Mouse (Mus musculus): ENCODE results near the gene Lyrm7. TPM values are rescaled to one million over a fixed set of nuclear protein-coding genes. Genes with fewer than 3 reads are reported as not detected.
A peak's percentile ranks its signal among the peaks of the same experiment; 100 is the strongest.

The Lyrm7 gene
- total and polyA plus RNA-seq, 3 experiments = 18.2 to 64.4 (median 18.6) TPM

- H3K4me1 ChIP-seq (ENCODE audit: control insufficient read depth in 1 of 2, insufficient read depth in 2 of 2) = peaks cover 3 to 8% of the 10 kb centered on the region in 2 experiments
- in situ Hi-C loops (cut with MboI; ENCODE audit: low pct_ligation_motif_present, low pct_unique_long_range_greater_than_20kb, low sequenced_read_pairs) = loop anchor here (25.0 kb wide), 1 partner anchor 508 kb away; no protein-coding TSS in a partner anchor
Observed at GRCm38 (mm10) chr11:54879434-54879833, 18.7 kb upstream of the Lyrm7 start.

GRCm38 (mm10) chr11:54878893-54879292 is 18.2 kb upstream of the Lyrm7 start:
- Histone ChIP-seq H3K36me3 (replicated peaks in 1 of 2; ENCODE audit: control insufficient read depth in 1 of 2, insufficient read depth in 1 of 2, low read length in 1 of 2) (peaks cover 3 to 12% of the 10 kb centered on the region in 2 experiments), H3K9ac (ENCODE audit: insufficient read depth, low read depth) (no peak overlapping the region), H3K27me3 (replicated peaks) (no peaks in the 10 kb centered on the region), H3K79me2 (replicated peaks; ENCODE audit: control insufficient read depth, extremely low read depth, insufficient read depth, poor library complexity, severe bottlenecking) (no peaks in the 10 kb centered on the region), H3K9me3 (replicated peaks; ENCODE audit: low read length) (peaks cover 2% of the 10 kb centered on the region), H3K4me3 (replicated peaks in 1 of 3; ENCODE audit: low read depth in 2 of 3, low read length in 2 of 3, poor library complexity in 1 of 3) (no peak overlapping the region), H3K27ac (ENCODE audit: insufficient read depth, low read depth) (no peak overlapping the region), H3K4me1 (ENCODE audit: control insufficient read depth in 1 of 2, insufficient read depth in 2 of 2) (0 out of 4 replicates have a peak, but pooled peaks cover 0 to 3% of the 10 kb centered on the region in 2 experiments), H3K4me2 (ENCODE audit: insufficient read depth, low read depth, poor library complexity, severe bottlenecking) (no peak overlapping the region)
- dilution Hi-C loops (cut with MboI; ENCODE audit: extremely low pct_ligation_motif_present, extremely low pct_unique_long_range_greater_than_20kb, low sequenced_read_pairs) (no loop called here), in situ Hi-C loops (cut with MboI; ENCODE audit: low pct_ligation_motif_present, low pct_unique_long_range_greater_than_20kb, low sequenced_read_pairs) (loop anchor here (25.0 kb wide), 1 partner anchor 508 kb away; no protein-coding TSS in a partner anchor)
- TF ChIP-seq MAX (IDR thresholded peaks at IDR 0.05; ENCODE audit: low read length) = no peak
- TF ChIP-seq TBP (conservative IDR thresholded peaks at IDR 0.05; ENCODE audit: low read depth, low read length) = no peak
- no peak for TF ChIP-seq EP300 (IDR thresholded peaks at IDR 0.05; ENCODE audit: low read length)
- TF ChIP-seq JUN (IDR thresholded peaks at IDR 0.05; ENCODE audit: insufficient read depth, low read depth, low read length) = no peak
- no peak for TF ChIP-seq USF1 (IDR thresholded peaks at IDR 0.05; ENCODE audit: low read depth, low read length)
- TF ChIP-seq MXI1 (IDR thresholded peaks at IDR 0.05; ENCODE audit: low read depth, low read length) = no peak
- TF ChIP-seq RCOR1 (conservative IDR thresholded peaks at IDR 0.05; ENCODE audit: low read depth, low read length) = no peak
- TF ChIP-seq TCF12 (IDR thresholded peaks at IDR 0.05; ENCODE audit: low read depth, low read length) = no peak
- no peak for TF ChIP-seq HCFC1 (IDR thresholded peaks at IDR 0.05; ENCODE audit: low read depth, low read length)
- no peak for TF ChIP-seq POLR2A (IDR thresholded peaks at IDR 0.05; ENCODE audit: low read depth, low read length)
- no peak for TF ChIP-seq ETS1 (conservative IDR thresholded peaks at IDR 0.05; ENCODE audit: low read depth, low read length)
- no peak for TF ChIP-seq ZNF384 (IDR thresholded peaks at IDR 0.05; ENCODE audit: low read depth, low read length)
- TF ChIP-seq CTCF (conservative IDR thresholded peaks at IDR 0.05 in 1 of 2, IDR thresholded peaks at IDR 0.05 in 1 of 2; ENCODE audit: low read depth in 2 of 2, low read length in 2 of 2) = no peak
- no peak for TF ChIP-seq CHD1 (IDR thresholded peaks at IDR 0.05; ENCODE audit: low read depth, low read length)
- TF ChIP-seq MAFK (IDR thresholded peaks at IDR 0.05; ENCODE audit: insufficient replicate concordance, low read length) = no peak
- TF ChIP-seq SMC3 (IDR thresholded peaks at IDR 0.05; ENCODE audit: low read depth, low read length) = no peak
- TF ChIP-seq UBTF (IDR thresholded peaks at IDR 0.05; ENCODE audit: low read depth, low read length) = no peak
- TF ChIP-seq KAT2A (IDR thresholded peaks at IDR 0.05; ENCODE audit: insufficient replicate concordance, low read length) = no peak
- no peak for DNase-seq (ENCODE audit: extremely low read depth)

More at GRCm38 (mm10) chr11:54879434-54879833, 18.7 kb upstream of the Lyrm7 start:
- Histone ChIP-seq H3K27ac (ENCODE audit: insufficient read depth, low read depth) (no peak overlapping the region), H3K9me3 (replicated peaks; ENCODE audit: low read length) (no peaks in the 10 kb centered on the region), H3K9ac (ENCODE audit: insufficient read depth, low read depth) (no peak overlapping the region), H3K79me2 (replicated peaks; ENCODE audit: control insufficient read depth, extremely low read depth, insufficient read depth, poor library complexity, severe bottlenecking) (no peaks in the 10 kb centered on the region), H3K4me3 (replicated peaks in 1 of 3; ENCODE audit: low read depth in 2 of 3, low read length in 2 of 3, poor library complexity in 1 of 3) (no peak overlapping the region), H3K27me3 (replicated peaks) (no peaks in the 10 kb centered on the region), H3K36me3 (replicated peaks in 1 of 2; ENCODE audit: control insufficient read depth in 1 of 2, insufficient read depth in 1 of 2, low read length in 1 of 2) (peaks cover 0 to 7% of the 10 kb centered on the region in 2 experiments), H3K4me2 (ENCODE audit: insufficient read depth, low read depth, poor library complexity, severe bottlenecking) (no peak overlapping the region)
- TF ChIP-seq UBTF (IDR thresholded peaks at IDR 0.05; ENCODE audit: low read depth, low read length) (no peak), USF1 (IDR thresholded peaks at IDR 0.05; ENCODE audit: low read depth, low read length) (no peak), MAZ (IDR thresholded peaks at IDR 0.05; ENCODE audit: low read depth, low read length) (no peak), ZC3H11A (IDR thresholded peaks at IDR 0.05; ENCODE audit: low read depth, low read length) (peak; percentile 61; the same call in 1 of the 2 replicates), IRF4 (IDR thresholded peaks at IDR 0.05; ENCODE audit: low read depth, low read length) (0 out of 2 replicates have a peak, but pooled peaks have one; percentile 25), MYC (IDR thresholded peaks at IDR 0.05; ENCODE audit: low read depth, low read length) (peak; percentile 67; the same call in 1 of the 2 replicates), CHD2 (IDR thresholded peaks at IDR 0.05; ENCODE audit: low read length) (no peak), ZMIZ1 (IDR thresholded peaks at IDR 0.05; ENCODE audit: low read depth, low read length) (no peak), ZKSCAN1 (IDR thresholded peaks at IDR 0.05; ENCODE audit: borderline replicate concordance, low read depth, low read length) (no peak), MAFK (IDR thresholded peaks at IDR 0.05; ENCODE audit: insufficient replicate concordance, low read length) (no peak), NRF1 (IDR thresholded peaks at IDR 0.05; ENCODE audit: low read depth, low read length) (peak; percentile 40; the same call in 1 of the 2 replicates), ELF1 (IDR thresholded peaks at IDR 0.05; ENCODE audit: low read depth, low read length) (0 out of 2 replicates have a peak, but pooled peaks have one; percentile 23), RCOR1 (conservative IDR thresholded peaks at IDR 0.05; ENCODE audit: low read depth, low read length) (no peak), NELFE (IDR thresholded peaks at IDR 0.05; ENCODE audit: low read depth, low read length) (no peak), EP300 (IDR thresholded peaks at IDR 0.05; ENCODE audit: low read length) (no peak), SMC3 (IDR thresholded peaks at IDR 0.05; ENCODE audit: low read depth, low read length) (peak; percentile 83), KAT2A (IDR thresholded peaks at IDR 0.05; ENCODE audit: insufficient replicate concordance, low read length) (no peak), ZNF384 (IDR thresholded peaks at IDR 0.05; ENCODE audit: low read depth, low read length) (no peak), GABPA (IDR thresholded peaks at IDR 0.05; ENCODE audit: insufficient replicate concordance, low read depth, low read length) (no peak), RAD21 (IDR thresholded peaks at IDR 0.05; ENCODE audit: low read depth, low read length) (peak; percentile 78), CTCF (conservative IDR thresholded peaks at IDR 0.05 in 1 of 2, IDR thresholded peaks at IDR 0.05 in 1 of 2; ENCODE audit: low read depth in 2 of 2, low read length in 2 of 2) (peak; percentile 55 to 82), MAX (IDR thresholded peaks at IDR 0.05; ENCODE audit: low read length) (no peak)
- dilution Hi-C loops (cut with MboI; ENCODE audit: extremely low pct_ligation_motif_present, extremely low pct_unique_long_range_greater_than_20kb, low sequenced_read_pairs) = no loop called here
- DNase-seq (ENCODE audit: extremely low read depth) = peak; percentile 77
